Mouse (Mus musculus) ES-E14 (cell line): ENCODE results near the gene Tnfrsf1b. TPM values are rescaled to one million over a fixed set of nuclear protein-coding genes. Genes with fewer than 3 reads are reported as not detected.
A peak's percentile ranks its signal among the peaks of the same experiment; 100 is the strongest.

ENCODE experiments used
- DNase-seq: peaks from one replicate; pipeline ENCODE4 v3.0.0-alpha.2; 2013; ENCODE audit warnings: low read depth, low spot score
- H3K27ac ChIP-seq: 2 replicates; pipeline ENCODE4 v1.5.1; 2012; ENCODE audit warnings: low read depth, mild to moderate bottlenecking, low read length, moderate library complexity, mixed read lengths; ENCODE audit not compliant: poor library complexity, insufficient read depth, severe bottlenecking
- H3K36me3 ChIP-seq: 2 replicates; pipeline ENCODE4 v1.6.1; 2012; ENCODE audit warnings: mild to moderate bottlenecking, low read length, moderate library complexity, mixed read lengths; ENCODE audit not compliant: control insufficient read depth, poor library complexity, insufficient read depth, severe bottlenecking
- H3K4me1 ChIP-seq, 2 experiments: fragments of 150-350 bp in 1 of 2; sonication (generic) in 1 of 2; 2 replicates each; pipeline ENCODE4 v1.6.1; 2012; ENCODE audit warnings: low read length in 2 of 2, mild to moderate bottlenecking in 1 of 2, mixed read lengths in 1 of 2; ENCODE audit not compliant: control insufficient read depth in 2 of 2, insufficient read depth in 2 of 2, poor library complexity in 1 of 2
- H3K4me3 ChIP-seq, 2 experiments: fragments of 150-350 bp in 1 of 2; sonication (generic) in 1 of 2; 2 replicates each; pipeline ENCODE4 v1.5.1; 2012; ENCODE audit warnings: low read length in 2 of 2, low read depth in 1 of 2, mild to moderate bottlenecking in 1 of 2, mixed read lengths in 1 of 2; ENCODE audit not compliant: insufficient read depth in 1 of 2, poor library complexity in 1 of 2, severe bottlenecking in 1 of 2
- H3K9ac ChIP-seq: 2 replicates; pipeline ENCODE4 v1.6.1; 2012; ENCODE audit warnings: low read depth, mild to moderate bottlenecking, low read length, mixed read lengths; ENCODE audit not compliant: poor library complexity, insufficient read depth, severe bottlenecking
- H3K9me3 ChIP-seq: fragments of 150-350 bp; sonication (generic); 2 replicates; pipeline ENCODE4 v1.6.1; 2012; ENCODE audit warnings: low read depth, mild to moderate bottlenecking, low read length; ENCODE audit not compliant: control insufficient read depth, insufficient read depth
- CHD2 ChIP-seq: IDR thresholded peaks from 2 replicates; pipeline ENCODE4 v1.6.1; 2014; ENCODE audit warnings: mild to moderate bottlenecking, low read depth, low read length, inconsistent platforms
- HCFC1 ChIP-seq: IDR thresholded peaks from 2 replicates; pipeline ENCODE4 v1.6.1; 2012; ENCODE audit warnings: low read length, inconsistent platforms, borderline replicate concordance; ENCODE audit not compliant: insufficient read depth
- MAFK ChIP-seq: IDR thresholded peaks from 2 replicates; pipeline ENCODE4 v1.6.1; 2014; ENCODE audit warnings: mild to moderate bottlenecking, low read depth, low read length, inconsistent platforms; ENCODE audit not compliant: insufficient read depth
- ZC3H11A ChIP-seq: IDR thresholded peaks from 2 replicates; pipeline ENCODE4 v1.6.1; 2012; ENCODE audit warnings: low read depth, mild to moderate bottlenecking, inconsistent platforms, low read length, borderline replicate concordance
- ZNF384 ChIP-seq: IDR thresholded peaks from 2 replicates; pipeline ENCODE4 v1.6.1; 2012; ENCODE audit warnings: low read depth, low read length, inconsistent platforms
- in situ Hi-C, 2 experiments: fragments of 600-800 bp; cut with MboI; formaldehyde crosslinking; loops; one replicate each; pipeline ENCODE4 v1.15.1; 2025; ENCODE audit warnings: low sequenced_read_pairs in 2 of 2, inconsistent platforms in 1 of 2; ENCODE audit not compliant: unreplicated experiment in 2 of 2
- total RNA-seq: library from RNA; depleted of rRNA; stranded (reverse); fragments of 300-350 nt; gene quantifications from 2 replicates; pipeline ENCODE4 v1.2.3, GENCODE M21; 2012

Gene Tnfrsf1b
- total RNA-seq, 1 experiment, result 4.3 TPM

DNA sequence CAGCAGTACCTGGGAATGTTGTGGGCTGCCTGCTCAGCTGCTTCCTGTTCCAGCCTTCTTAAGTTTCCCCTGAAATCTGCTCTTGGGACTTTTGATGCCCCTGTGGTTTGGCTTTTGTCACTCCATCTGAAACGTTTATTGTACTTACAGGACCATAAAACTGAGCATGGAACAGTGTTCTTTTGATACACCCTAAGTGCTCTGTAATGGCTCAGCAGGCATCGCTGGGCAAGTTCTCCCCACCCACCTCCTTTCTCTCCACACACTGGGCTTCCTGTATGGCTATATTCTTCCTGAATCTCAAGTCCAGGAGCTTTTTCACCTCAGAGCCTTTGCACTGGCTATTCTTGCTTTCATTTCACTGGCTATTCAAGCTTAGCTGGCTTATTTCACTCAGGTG, 18.1 kb upstream of the Tnfrsf1b start:
- peak; percentile 65 for DNase-seq
- TF ChIP-seq CHD2, result no peak
- no peak for TF ChIP-seq ZNF384
- H3K9ac ChIP-seq, result no peak overlapping the region
- no peak overlapping the region for H3K27ac ChIP-seq
- H3K4me3 ChIP-seq, result no peak overlapping the region
- H3K36me3 ChIP-seq, result no peaks in the 10 kb centered on the region
- in situ Hi-C loops, result no loop called here
- H3K4me1 ChIP-seq, result peaks cover 0 to 3% of the 10 kb centered on the region in 2 experiments; a peak in 1 of 4 replicates
- no peaks in the 10 kb centered on the region for H3K9me3 ChIP-seq

DNA sequence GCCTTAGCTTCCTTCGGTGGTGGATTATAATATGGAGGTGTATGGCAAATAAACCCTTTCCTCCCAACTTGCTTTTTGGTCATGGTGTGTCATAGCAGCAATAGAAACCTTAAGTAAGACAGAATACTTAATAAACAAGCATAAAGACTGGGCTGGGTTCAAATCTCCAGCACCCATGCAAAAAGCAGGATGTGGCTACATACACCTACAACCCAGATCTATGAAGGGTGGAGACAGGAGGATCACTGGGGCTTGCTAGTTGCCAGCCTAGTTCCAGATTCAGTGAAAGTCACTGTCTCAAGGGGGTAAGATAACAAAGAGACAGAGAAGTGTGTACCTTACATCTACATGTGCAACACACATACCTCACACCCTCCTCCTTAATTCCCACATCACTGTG, 16.9 kb upstream of the Tnfrsf1b start:
- Histone ChIP-seq H3K4me1 (peaks cover 0 to 2% of the 10 kb centered on the region in 2 experiments; a peak in 1 of 4 replicates), H3K36me3 (no peaks in the 10 kb centered on the region), H3K27ac (no peak overlapping the region), H3K9me3 (no peaks in the 10 kb centered on the region), H3K4me3 (no peak overlapping the region), H3K9ac (no peak overlapping the region)
- DNase-seq, result no peak
- TF ChIP-seq HCFC1 (no peak), MAFK (no peak), ZNF384 (no peak), CHD2 (no peak), ZC3H11A (no peak)
- in situ Hi-C loops, result no loop called here

DNA sequence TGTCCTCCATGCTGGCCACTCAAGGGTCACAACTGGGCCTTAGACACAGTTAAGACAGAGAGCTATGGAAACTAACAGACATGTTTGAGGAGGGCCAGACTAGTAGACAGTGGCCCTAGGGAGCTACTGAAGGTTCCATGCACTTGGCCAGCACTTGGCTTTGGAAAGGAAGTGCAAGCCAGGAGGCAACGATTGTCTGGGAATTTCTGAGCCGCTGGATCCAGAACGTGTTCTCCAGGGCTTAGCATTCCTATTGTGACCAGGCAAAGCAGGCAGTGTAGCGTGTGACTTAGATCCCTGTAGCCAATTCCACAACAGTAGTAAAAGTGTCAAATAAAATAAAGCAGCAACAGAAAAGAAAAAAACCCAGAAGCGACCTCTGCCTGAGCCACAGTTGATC, 14.1 kb upstream of the Tnfrsf1b start:
- in situ Hi-C loops, result no loop called here
- TF ChIP-seq ZNF384, result no peak
- Histone ChIP-seq H3K4me1 (peaks cover 0 to 5% of the 10 kb centered on the region in 2 experiments; a peak in 1 of 4 replicates), H3K27ac (no peak overlapping the region), H3K9me3 (no peaks in the 10 kb centered on the region), H3K4me3 (no peak overlapping the region), H3K36me3 (no peaks in the 10 kb centered on the region), H3K9ac (no peak overlapping the region)
- DNase-seq, result no peak

DNA sequence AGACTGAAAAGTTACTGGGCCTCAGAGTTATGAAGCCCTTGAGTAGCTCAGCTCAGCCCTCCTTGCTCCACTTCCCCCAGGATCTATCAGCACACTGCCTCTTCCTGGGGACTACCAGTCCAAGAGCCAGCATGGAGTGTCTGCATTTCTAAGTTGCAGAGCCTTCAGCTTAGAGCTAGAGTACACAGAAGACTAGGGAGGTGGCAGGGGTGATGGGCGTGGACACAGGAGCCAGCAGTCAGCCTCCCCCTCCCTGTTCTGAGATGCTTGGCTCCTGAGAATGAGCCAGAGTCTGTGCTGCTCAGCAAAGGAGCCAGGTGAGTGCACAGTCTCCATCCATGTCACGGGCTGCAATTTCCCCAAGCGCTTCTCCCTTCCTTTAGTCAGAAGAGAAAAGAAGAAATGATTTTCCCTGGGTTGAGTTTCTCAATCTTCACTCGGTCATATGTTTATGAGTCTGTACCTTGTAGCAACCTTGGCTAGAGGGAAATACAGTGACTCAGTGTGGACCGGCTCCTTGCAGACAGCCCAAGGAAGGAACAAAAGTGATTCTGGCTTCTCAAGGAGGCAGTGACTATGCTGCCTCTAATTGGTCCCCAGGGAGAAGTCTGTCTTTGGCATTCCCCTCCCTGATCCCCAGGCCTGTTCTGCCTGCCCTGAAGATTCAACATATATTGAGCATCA, 11.2 kb upstream of the Tnfrsf1b start:
- TF ChIP-seq ZNF384, result no peak
- TF ChIP-seq MAFK, result no peak
- no peak for TF ChIP-seq CHD2
- TF ChIP-seq ZC3H11A, result no peak
- TF ChIP-seq HCFC1, result no peak
- H3K9ac ChIP-seq, result no peak overlapping the region
- peaks cover 6 to 10% of the 10 kb centered on the region in 2 experiments; a peak in 3 of 4 replicates for H3K4me1 ChIP-seq
- H3K27ac ChIP-seq, result no peak overlapping the region
- H3K9me3 ChIP-seq, result no peaks in the 10 kb centered on the region
- no peak for DNase-seq
- in situ Hi-C loops, result no loop called here
- H3K4me3 ChIP-seq, result no peak overlapping the region
- H3K36me3 ChIP-seq, result no peaks in the 10 kb centered on the region

DNA sequence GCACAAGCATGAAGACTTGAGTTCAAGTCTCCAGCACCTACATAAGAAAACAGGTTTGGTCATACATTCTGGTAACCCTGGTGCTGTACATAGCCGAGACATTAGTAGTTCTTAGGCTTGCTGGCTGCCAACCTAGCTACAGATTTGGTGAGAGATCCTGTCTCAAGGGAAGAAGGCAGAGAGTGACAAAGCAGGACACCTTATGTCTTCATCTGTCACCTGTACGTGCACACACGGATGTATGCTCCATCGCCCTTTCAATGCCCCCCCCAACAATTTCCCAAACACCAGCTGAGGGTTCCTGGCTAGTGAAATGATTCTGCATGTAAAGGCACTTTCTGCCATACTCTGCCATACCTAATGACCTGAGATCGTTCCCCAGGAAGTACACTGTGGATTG, 9.5 kb upstream of the Tnfrsf1b start:
- DNase-seq, result no peak
- TF ChIP-seq MAFK, result no peak
- no peak for TF ChIP-seq ZNF384
- TF ChIP-seq HCFC1, result no peak
- TF ChIP-seq ZC3H11A, result no peak
- TF ChIP-seq CHD2, result no peak
- Histone ChIP-seq H3K4me1 (peaks cover 10 to 18% of the 10 kb centered on the region in 2 experiments; a peak in 3 of 4 replicates), H3K27ac (no peak overlapping the region), H3K9me3 (no peaks in the 10 kb centered on the region), H3K4me3 (no peak overlapping the region), H3K9ac (no peak overlapping the region), H3K36me3 (no peaks in the 10 kb centered on the region)
- in situ Hi-C loops, result no loop called here
